Mouse (Mus musculus): ENCODE results near the gene Cmss1.

GRCm38 (mm10) chr16:57315026-57315425, 291.6 kb downstream of the Cmss1 start:
- TF ChIP-seq EP300 (optimal IDR thresholded peaks at IDR 0.05): no peak
- no peak for TF ChIP-seq CTCF (IDR thresholded peaks at IDR 0.05; ENCODE audit: low read depth)

Data from stomach, postnatal 0 days (tissue).